Mouse (Mus musculus): ENCODE measurements around the gene Fam163a. TPM values are rescaled to one million over a fixed set of nuclear protein-coding genes. Genes with fewer than 3 reads are reported as not detected.
"Not testable (repeated sequence)": the region's sequence is repeated elsewhere in the genome, so short reads cannot be mapped to it uniquely, and the experiment has no call there.

Fam163a gene
- polyA plus RNA-seq (2015; fragmentation: Nextera tagmentation; extraction: Ambion mirVana) = 0.04 and 0.10 TPM in 2 replicates

GRCm38 (mm10) chr1:156204656-156205131 lies at the start of gene Fam163a:
Gene Fam163a (minus strand): TSS chr1:156205026.
- Histone ChIP-seq H3K27me3 (replicated peaks; ENCODE audit: insufficient read depth, low read length) (peaks cover 11% of the 10 kb centered on the region; the same call in 1 of the 2 replicates), H3K27ac (ENCODE audit: low read length) (no peak within 1 kb of the TSS), H3K4me1 (ENCODE audit: insufficient read depth, low read depth, low read length) (peaks cover 7% of the 10 kb centered on the region), H3K4me3 (ENCODE audit: low read depth, low read length) (peak within 1 kb of the TSS; percentile 20), H3K9ac (replicated peaks; ENCODE audit: low read depth) (no peak within 1 kb of the TSS), H3K9me3 (ENCODE audit: low read length) (no peaks in the 10 kb centered on the region), H3K4me2 (replicated peaks; ENCODE audit: low read depth, low read length) (peak within 1 kb of the TSS; percentile 56), H3K36me3 (ENCODE audit: insufficient read depth, low read length) (no peaks in the 10 kb centered on the region)
- ATAC-seq (peak; percentile 53), DNase-seq (ENCODE audit: low spot score) (no peak)
- WGBS = 3% methylated on average over 23 of the region's 44 CpGs
- no peak for TF ChIP-seq CTCF (IDR thresholded peaks at IDR 0.05)
- TF ChIP-seq EP300 (IDR thresholded peaks at IDR 0.05) = no peak

GRCm38 (mm10) chr1:156251096-156251495 lies 46.3 kb upstream of the Fam163a start:
- H3K27me3 ChIP-seq (replicated peaks; ENCODE audit: insufficient read depth, low read length); H3K9me3 ChIP-seq (ENCODE audit: low read length); H3K4me1 ChIP-seq (ENCODE audit: insufficient read depth, low read depth, low read length); ATAC-seq; H3K36me3 ChIP-seq (ENCODE audit: insufficient read depth, low read length); H3K9ac ChIP-seq (replicated peaks; ENCODE audit: low read depth); H3K27ac ChIP-seq (ENCODE audit: low read length); DNase-seq (ENCODE audit: low spot score); H3K4me2 ChIP-seq (replicated peaks; ENCODE audit: low read depth, low read length); H3K4me3 ChIP-seq (ENCODE audit: low read depth, low read length): not testable (repeated sequence)
- 59% methylated on average over 4 of the region's 4 CpGs for WGBS

- Histone ChIP-seq H3K9ac (replicated peaks; ENCODE audit: low read depth) (no peak overlapping the region), H3K4me1 (ENCODE audit: insufficient read depth, low read depth, low read length) (no peaks in the 10 kb centered on the region), H3K4me3 (ENCODE audit: low read depth, low read length) (no peak overlapping the region), H3K27ac (ENCODE audit: low read length) (no peak overlapping the region), H3K36me3 (ENCODE audit: insufficient read depth, low read length) (no peaks in the 10 kb centered on the region), H3K4me2 (replicated peaks; ENCODE audit: low read depth, low read length) (no peak overlapping the region), H3K9me3 (ENCODE audit: low read length) (no peaks in the 10 kb centered on the region), H3K27me3 (replicated peaks; ENCODE audit: insufficient read depth, low read length) (no peaks in the 10 kb centered on the region)
- DNase-seq (ENCODE audit: low spot score) (no peak), ATAC-seq (no peak)
- WGBS = 65% methylated on average over 3 of the region's 3 CpGs
- TF ChIP-seq CTCF (IDR thresholded peaks at IDR 0.05) = no peak
- TF ChIP-seq EP300 (IDR thresholded peaks at IDR 0.05) = no peak
These were observed 43.1 kb upstream of the Fam163a start for GRCm38 (mm10) chr1:156247893-156248292.

- TF ChIP-seq EP300 (IDR thresholded peaks at IDR 0.05) (no peak), CTCF (IDR thresholded peaks at IDR 0.05) (peak; percentile 92)
- no peaks in the 10 kb centered on the region for H3K9me3 ChIP-seq (ENCODE audit: low read length)
- no peaks in the 10 kb centered on the region for H3K36me3 ChIP-seq (ENCODE audit: insufficient read depth, low read length)
- H3K4me3 ChIP-seq (ENCODE audit: low read depth, low read length) = no peak overlapping the region
- H3K4me2 ChIP-seq (replicated peaks; ENCODE audit: low read depth, low read length) = no peak overlapping the region
- H3K4me1 ChIP-seq (ENCODE audit: insufficient read depth, low read depth, low read length) = no peaks in the 10 kb centered on the region
- H3K27me3 ChIP-seq (replicated peaks; ENCODE audit: insufficient read depth, low read length) = no peaks in the 10 kb centered on the region
- 7% methylated on average over 14 of the region's 14 CpGs for WGBS
- ATAC-seq (peak; percentile 57), DNase-seq (ENCODE audit: low spot score) (peak; percentile 77)
- H3K27ac ChIP-seq (ENCODE audit: low read length) = no peak overlapping the region
- no peak overlapping the region for H3K9ac ChIP-seq (replicated peaks; ENCODE audit: low read depth)
These were observed 37.0 kb upstream of the Fam163a start for GRCm38 (mm10) chr1:156241713-156242348.

GRCm38 (mm10) chr1:156241035-156241434 lies 36.2 kb upstream of the Fam163a start:
- 26% methylated on average over 2 of the region's 2 CpGs for WGBS
- no peaks in the 10 kb centered on the region for H3K36me3 ChIP-seq (ENCODE audit: insufficient read depth, low read length)
- ATAC-seq (0 out of 2 replicates have a peak, but pooled peaks have one; percentile 12), DNase-seq (ENCODE audit: low spot score) (peak; percentile 42)
- TF ChIP-seq EP300 (IDR thresholded peaks at IDR 0.05) = no peak
- TF ChIP-seq CTCF (IDR thresholded peaks at IDR 0.05) = peak; percentile 68
- H3K9ac ChIP-seq (replicated peaks; ENCODE audit: low read depth) = no peak overlapping the region
- no peak overlapping the region for H3K4me3 ChIP-seq (ENCODE audit: low read depth, low read length)
- no peaks in the 10 kb centered on the region for H3K4me1 ChIP-seq (ENCODE audit: insufficient read depth, low read depth, low read length)
- H3K27me3 ChIP-seq (replicated peaks; ENCODE audit: insufficient read depth, low read length) = no peaks in the 10 kb centered on the region
- no peak overlapping the region for H3K4me2 ChIP-seq (replicated peaks; ENCODE audit: low read depth, low read length)
- H3K27ac ChIP-seq (ENCODE audit: low read length) = no peak overlapping the region
- no peaks in the 10 kb centered on the region for H3K9me3 ChIP-seq (ENCODE audit: low read length)

- H3K4me2 ChIP-seq (replicated peaks; ENCODE audit: low read depth, low read length) = no peak overlapping the region
- ATAC-seq (no peak), DNase-seq (ENCODE audit: low spot score) (no peak)
- WGBS = 91% methylated on average over 6 of the region's 6 CpGs
- no peaks in the 10 kb centered on the region for H3K27me3 ChIP-seq (replicated peaks; ENCODE audit: insufficient read depth, low read length)
- no peak overlapping the region for H3K9ac ChIP-seq (replicated peaks; ENCODE audit: low read depth)
- no peaks in the 10 kb centered on the region for H3K9me3 ChIP-seq (ENCODE audit: low read length)
- H3K4me3 ChIP-seq (ENCODE audit: low read depth, low read length) = no peak overlapping the region
- H3K27ac ChIP-seq (ENCODE audit: low read length) = no peak overlapping the region
- H3K36me3 ChIP-seq (ENCODE audit: insufficient read depth, low read length) = no peaks in the 10 kb centered on the region
- TF ChIP-seq EP300 (IDR thresholded peaks at IDR 0.05) = no peak
- no peak for TF ChIP-seq CTCF (IDR thresholded peaks at IDR 0.05)
- no peaks in the 10 kb centered on the region for H3K4me1 ChIP-seq (ENCODE audit: insufficient read depth, low read depth, low read length)
These were observed 26.3 kb upstream of the Fam163a start for GRCm38 (mm10) chr1:156231122-156231521.
